8 mouse cellular contexts compared by ENCODE assay signal in the genomic region with DNA sequence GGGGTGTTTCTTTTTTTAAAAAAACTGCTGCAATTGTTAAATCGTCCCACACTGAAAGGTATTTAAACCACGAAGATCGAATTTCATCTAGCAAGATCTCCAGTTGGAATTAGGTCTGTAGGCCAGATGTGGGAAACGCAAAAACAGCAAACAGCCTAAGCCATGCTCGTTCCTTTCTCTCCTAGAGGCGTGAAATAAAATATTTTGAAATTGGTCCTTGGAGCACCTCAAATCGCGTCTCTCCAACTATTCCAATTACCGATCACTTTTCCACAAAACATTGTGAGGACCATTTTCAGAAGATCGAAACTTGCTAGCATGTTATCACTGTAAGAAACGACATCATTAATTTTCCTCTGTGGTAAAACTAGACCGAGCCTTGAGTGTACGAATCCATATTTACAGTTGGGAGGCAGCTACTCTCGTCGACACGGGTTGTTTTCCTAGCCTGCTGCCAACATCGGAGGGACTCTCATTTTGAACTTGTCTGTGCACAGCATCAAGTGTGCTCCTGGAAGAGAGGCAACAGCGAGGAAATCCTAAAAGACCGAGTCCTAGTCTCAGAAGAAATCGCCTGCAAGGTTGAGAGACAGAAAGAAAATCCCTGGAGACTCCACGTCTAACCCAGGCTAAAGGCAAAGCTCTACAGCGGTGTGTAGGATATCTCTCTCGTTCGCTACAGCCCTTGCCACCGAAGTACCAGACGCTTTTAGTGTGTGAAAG. TPM values are rescaled to one million over a fixed set of nuclear protein-coding genes. Genes with fewer than 3 reads are reported as not detected.
DNase-seq lines count a peak whose midpoint lies in the region; ATAC-seq and TF ChIP-seq lines count a peak whose summit lies in the region.

No protein-coding gene starts in this region.

- peak overlapping the region; percentile 86 for H3K4me3 ChIP-seq in kidney, embryonic 15.5 days (replicated peaks)
- H3K4me3 ChIP-seq in liver, embryonic 14.5 days (ENCODE audit: insufficient read depth in 1 of 2, low read depth in 2 of 2, low read length in 2 of 2), result peak overlapping the region; percentile 62 to 63
- peak overlapping the region; percentile 84 for H3K4me3 ChIP-seq in neural tube, embryonic 14.5 days (ENCODE audit: low read depth, low read length)

- no peak for TF ChIP-seq CTCF in liver, embryonic 14.5 days (IDR thresholded peaks at IDR 0.05; ENCODE audit: low read depth)

- H3K4me1 ChIP-seq in kidney, embryonic 15.5 days, result peaks cover 9% of the 10 kb centered on the region
- peaks cover 0 to 4% of the 10 kb centered on the region in 2 experiments; a peak in 1 of 4 replicates for H3K4me1 ChIP-seq in liver, embryonic 14.5 days (replicated peaks; ENCODE audit: control insufficient read depth in 2 of 2, insufficient read depth in 2 of 2, low read length in 1 of 2)
- peaks cover under 1% of the 10 kb centered on the region; the same call in 1 of the 2 replicates for H3K4me1 ChIP-seq in neural tube, embryonic 14.5 days (ENCODE audit: control insufficient read depth, insufficient read depth, low read length)

- no peak for ATAC-seq in kidney, embryonic 15.5 days (replicated peaks; ENCODE audit: low FRiP score)
- ATAC-seq in liver, embryonic 14.5 days (ENCODE audit: insufficient read depth), result no peak
- ATAC-seq in neural tube, embryonic 14.5 days (ENCODE audit: low read depth), result no peak

- H3K9me3 ChIP-seq in kidney, embryonic 15.5 days (replicated peaks), result no peaks in the 10 kb centered on the region
- no peaks in the 10 kb centered on the region for H3K9me3 ChIP-seq in liver, embryonic 14.5 days (ENCODE audit: control insufficient read depth, low read length)
- H3K9me3 ChIP-seq in neural tube, embryonic 14.5 days (ENCODE audit: control insufficient read depth, low read length), result no peaks in the 10 kb centered on the region

- H3K4me2 ChIP-seq in kidney, embryonic 15.5 days, result peak overlapping the region; percentile 90
- peak overlapping the region; percentile 73 for H3K4me2 ChIP-seq in liver, embryonic 14.5 days (ENCODE audit: low read depth)
- peak overlapping the region; percentile 53 for H3K4me2 ChIP-seq in neural tube, embryonic 14.5 days (ENCODE audit: low read depth, low read length)

- under 1% methylated on average over 26 of the region's 26 CpGs for WGBS in kidney, embryonic 15.5 days
- WGBS in liver, embryonic 14.5 days (ENCODE audit: insufficient replicate concordance), result under 1% methylated on average over 26 of the region's 26 CpGs
- under 1% methylated on average over 26 of the region's 26 CpGs for WGBS in neural tube, embryonic 14.5 days

- peaks cover 4% of the 10 kb centered on the region; the same call in 1 of the 2 replicates for H3K36me3 ChIP-seq in kidney, embryonic 15.5 days
- H3K36me3 ChIP-seq in liver, embryonic 14.5 days (replicated peaks; ENCODE audit: control insufficient read depth, insufficient read depth, low read depth), result no peaks in the 10 kb centered on the region
- H3K36me3 ChIP-seq in neural tube, embryonic 14.5 days (ENCODE audit: control insufficient read depth, insufficient read depth, low read length), result peaks cover 12% of the 10 kb centered on the region

- peak overlapping the region; percentile 92 for H3K9ac ChIP-seq in kidney, embryonic 15.5 days
- H3K9ac ChIP-seq in liver, embryonic 14.5 days (replicated peaks), result peak overlapping the region; percentile 51
- H3K9ac ChIP-seq in neural tube, embryonic 14.5 days (replicated peaks; ENCODE audit: low read depth, low read length), result peak overlapping the region; percentile 99

- H3K27ac ChIP-seq in kidney, embryonic 15.5 days, result peak overlapping the region; percentile 99
- no peak overlapping the region; the same call in 1 of the 2 replicates for H3K27ac ChIP-seq in liver, embryonic 14.5 days
- H3K27ac ChIP-seq in neural tube, embryonic 14.5 days (ENCODE audit: low read depth, low read length), result peak overlapping the region; percentile 100

- no peaks in the 10 kb centered on the region for H3K27me3 ChIP-seq in kidney, embryonic 15.5 days
- peaks cover 57% of the 10 kb centered on the region for H3K27me3 ChIP-seq in liver, embryonic 14.5 days (ENCODE audit: control insufficient read depth, insufficient read depth, low read length)
- no peaks in the 10 kb centered on the region for H3K27me3 ChIP-seq in neural tube, embryonic 14.5 days (ENCODE audit: control insufficient read depth, insufficient read depth, low read length)

- DNase-seq in 3T3-L1 (ENCODE audit: low read depth, low spot score) (peak; percentile 73), ZHBTc4 (ENCODE audit: low read depth, low spot score) (peak; percentile 14)
- peak; percentile 73 for DNase-seq in embryo, embryonic 10.5 days (ENCODE audit: low spot score)
- peak; percentile 48 for DNase-seq in heart, adult 8-10 months (ENCODE audit: low spot score)
- DNase-seq in liver, embryonic 14.5 days (ENCODE audit: low read depth in 3 of 3, low spot score in 3 of 3), result no peak
- peak; percentile 14 to 42 for DNase-seq in urinary bladder, postnatal 36 days (ENCODE audit: low spot score in 2 of 2)

- no peak for TF ChIP-seq EP300 in liver, embryonic 14.5 days (IDR thresholded peaks at IDR 0.05; ENCODE audit: low read depth)

RNA-seq across cellular contexts. Expression of a gene that starts 0.9 kb away (rescaled TPM):
- 10 to 100 TPM; 20.7 to 32.9 (median 27.6) TPM for total RNA-seq in heart, adult 8-10 months (2022)
- 102 and 104 TPM in 2 replicates for polyA plus RNA-seq in kidney, embryonic 15.5 days (2015; fragmentation: Nextera tagmentation; extraction: Ambion mirVana)
- 12.1 and 16.3 TPM in 2 replicates for polyA plus RNA-seq in liver, embryonic 14.5 days (2012; rRNA removed)
- polyA plus RNA-seq in liver, embryonic 14.5 days (2014; fragmentation: Nextera tagmentation; extraction: Ambion mirVana), result 22.2 and 22.3 TPM in 2 replicates
- polyA plus RNA-seq in neural tube, embryonic 14.5 days (2014; fragmentation: Nextera tagmentation; extraction: Ambion mirVana), result 303 and 307 TPM in 2 replicates

Comparison
In these comparisons a context has a peak if more than half of its experiments do, and no peak if none do; other contexts are left out.
1. DNase-seq: peak in 3T3-L1 (single experiment), ZHBTc4 (single experiment), embryo, embryonic 10.5 days (single experiment), heart, adult 8-10 months (single experiment) and urinary bladder, postnatal 36 days (2 of 2); none in liver, embryonic 14.5 days (0 of 3).
2. Peak in every context shown above with its lines, with median percentiles within 50 percentile points of each other: H3K4me2 ChIP-seq, H3K4me3 ChIP-seq and H3K9ac ChIP-seq.